Mouse (Mus musculus) erythroblast, adult 5-6 weeks (primary cell): ENCODE measurements around the gene Col4a1. TPM values are rescaled to one million over a fixed set of nuclear protein-coding genes. Genes with fewer than 3 reads are reported as not detected.

ENCODE experiments used
- ATAC-seq: replicated peaks from 2 replicates; pipeline ENCODE4 v1.8.0; 2016; ENCODE audit warnings: moderate number of reproducible peaks, mild to moderate bottlenecking, moderate TSS enrichment, inconsistent platforms; ENCODE audit not compliant: poor library complexity, low FRiP score, severe bottlenecking
- total RNA-seq, 2 experiments: library from RNA; stranded (forward) in 1 of 2; stranded (reverse) in 1 of 2; fragments of 150-400 nt in 1 of 2; fragments of 200-764, 138-1000 nt in 1 of 2; gene quantifications; 2 replicates each; pipeline versions ENCODE4 v1.2.3 to v1.2.4; 2015 to 2017; ENCODE audit warnings: low replicate concordance in 2 of 2

Gene Col4a1
- total RNA-seq, 2 experiments from 2014 or later, result 0.34 to 0.38 TPM

DNA sequence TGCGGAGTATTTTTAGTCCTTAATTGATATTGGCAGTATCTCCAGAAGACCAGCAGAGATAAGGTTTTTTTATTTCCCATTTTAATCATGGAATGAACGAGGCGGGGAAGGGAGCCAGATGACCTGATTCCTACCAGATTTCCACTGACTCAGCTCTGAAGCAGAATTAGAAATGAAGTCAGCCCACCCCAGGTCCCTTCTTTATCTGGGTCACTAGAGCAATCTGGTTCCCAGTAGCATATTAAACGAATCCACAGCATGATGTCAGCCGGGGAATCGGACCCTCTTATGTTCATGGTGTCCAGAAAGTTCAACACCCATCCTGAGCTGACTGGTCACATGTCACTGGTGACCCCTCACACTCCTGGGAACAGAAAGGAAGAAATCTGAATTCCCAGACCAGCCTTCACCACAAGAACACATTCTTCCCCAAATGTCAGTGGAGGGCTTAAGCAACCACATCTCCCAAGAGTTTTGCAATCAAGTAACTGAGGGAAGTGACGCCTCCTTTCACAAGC, 63.0 kb downstream of the Col4a1 start:
- ATAC-seq, result no peak

DNA sequence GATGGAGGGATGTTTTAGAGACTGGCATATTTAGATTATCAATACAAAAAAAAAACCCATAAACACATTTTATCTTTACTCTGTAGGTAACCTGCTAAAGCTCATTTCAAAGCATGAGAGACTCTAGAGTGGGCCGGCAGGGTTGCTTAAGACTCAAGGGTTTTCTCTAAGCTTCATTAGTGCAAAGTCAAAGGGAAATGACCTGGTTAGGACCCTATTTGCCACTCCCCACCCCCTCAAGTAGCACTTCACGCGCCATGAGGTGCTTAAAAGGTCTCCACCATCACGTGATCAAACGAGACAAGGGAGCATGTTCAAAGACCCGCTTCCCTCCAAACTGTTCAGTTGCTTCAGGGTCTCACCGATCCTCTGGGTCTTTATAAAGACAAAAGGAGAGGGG, 63.9 kb downstream of the Col4a1 start:
- no peak for ATAC-seq

DNA sequence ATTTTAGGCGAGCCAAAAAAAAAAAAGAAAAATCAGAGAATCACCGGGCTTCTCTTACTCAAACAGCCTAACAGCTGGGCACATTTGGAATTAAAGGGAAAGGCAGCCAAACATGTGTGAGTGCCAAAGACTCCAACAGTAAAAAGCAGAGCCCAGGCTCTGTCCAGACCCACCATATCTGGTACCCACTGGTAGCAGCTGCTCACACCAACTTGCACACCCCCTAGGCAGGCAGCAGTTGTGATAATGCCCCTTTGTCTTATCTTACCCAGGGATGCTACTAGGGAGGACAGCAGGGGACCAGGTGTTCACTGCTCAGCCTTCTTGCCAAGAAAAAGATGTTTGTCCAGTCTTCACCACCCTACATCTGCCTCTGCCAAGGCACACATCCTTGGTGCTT, 71.1 kb downstream of the Col4a1 start:
- no peak for ATAC-seq

DNA sequence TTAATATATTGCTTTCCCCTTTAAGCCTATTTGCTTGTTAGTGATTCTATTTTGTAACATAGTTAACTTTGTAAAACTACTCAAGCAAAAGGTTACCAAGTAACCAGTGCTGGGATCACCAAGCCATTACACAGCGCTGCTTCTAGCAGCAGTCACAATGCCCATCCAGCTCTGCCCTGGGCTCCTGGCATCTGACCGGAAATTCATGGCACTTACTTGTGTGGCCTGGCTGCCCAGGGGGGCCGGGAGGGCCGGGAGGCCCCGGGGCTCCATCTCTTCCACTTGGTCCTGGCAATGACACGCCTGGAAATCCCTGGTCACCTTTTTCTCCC, 77.8 kb downstream of the Col4a1 start:
- ATAC-seq, result no peak

DNA sequence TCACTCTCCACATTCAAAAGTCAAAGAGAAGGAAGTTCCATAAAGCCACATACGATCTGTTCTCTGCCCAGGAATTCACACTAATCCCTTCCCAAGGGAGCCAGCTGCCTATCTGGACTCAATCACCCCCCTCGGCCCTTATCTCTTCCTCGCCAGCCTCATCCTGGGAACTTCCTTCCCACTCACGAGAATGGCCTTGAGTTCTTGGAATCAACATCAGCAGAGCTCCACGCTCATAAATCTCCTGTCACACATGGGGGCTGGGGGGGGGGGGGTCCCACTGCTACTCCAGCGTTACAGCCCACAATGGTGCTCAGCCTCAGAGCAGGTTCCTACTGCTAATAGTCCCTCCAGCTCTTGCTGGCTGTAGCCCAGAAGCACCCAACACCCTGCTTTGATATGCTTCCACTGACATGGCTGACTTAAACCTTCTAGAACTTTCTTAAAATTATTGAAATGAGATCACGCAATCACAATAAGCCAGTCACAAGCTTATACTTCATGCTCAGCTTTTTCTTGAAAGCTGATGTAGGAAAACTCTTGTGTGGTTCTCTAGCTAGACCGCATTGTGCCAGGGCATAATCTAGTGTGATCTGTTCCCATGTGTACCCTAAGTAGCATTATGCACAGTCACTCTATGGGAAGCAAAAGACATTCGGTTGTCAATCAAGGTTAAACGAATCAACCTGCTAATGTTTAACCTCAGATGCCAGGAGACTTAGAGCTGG, 78.3 kb downstream of the Col4a1 start:
- no peak for ATAC-seq

DNA sequence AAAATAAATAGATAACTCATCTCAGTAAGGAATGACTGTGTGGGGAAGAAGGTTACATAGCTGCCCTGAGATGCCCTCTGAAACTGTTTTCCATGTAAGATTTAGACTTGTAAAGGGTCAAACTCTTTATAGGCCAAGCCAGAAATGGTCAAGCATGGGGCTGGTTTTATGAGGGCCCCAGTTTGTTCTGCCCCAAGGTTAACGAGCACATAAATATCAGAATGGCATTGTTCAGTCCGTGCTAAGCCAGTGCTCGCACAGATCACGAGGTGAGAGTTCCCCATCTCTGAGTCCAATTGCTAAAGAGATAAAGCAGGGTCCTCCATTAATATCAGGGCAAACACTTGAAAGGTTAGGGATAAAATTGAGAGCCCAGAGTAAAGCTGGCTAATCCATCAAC, 79.6 kb downstream of the Col4a1 start:
- no peak for ATAC-seq

DNA sequence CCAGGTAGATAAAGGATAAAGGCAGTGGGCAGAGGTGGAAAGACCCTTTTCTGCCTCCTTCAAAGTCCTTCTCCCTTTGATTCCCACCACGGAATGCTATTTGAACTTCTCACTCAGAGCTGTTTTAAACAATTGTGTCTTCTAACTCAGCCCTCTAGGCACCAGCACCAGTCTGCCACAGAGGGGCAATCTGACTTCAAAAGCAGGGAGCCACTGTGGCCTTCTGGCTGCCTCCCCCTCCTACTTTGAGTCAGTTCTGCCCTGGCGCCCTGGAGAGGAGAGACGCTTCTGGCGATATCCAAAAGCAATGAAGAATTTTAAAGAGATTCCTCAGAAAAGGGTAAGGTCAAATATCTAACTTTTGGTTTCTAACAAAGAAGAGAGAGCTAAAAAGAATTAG, 82.3 kb downstream of the Col4a1 start:
- no peak for ATAC-seq

DNA sequence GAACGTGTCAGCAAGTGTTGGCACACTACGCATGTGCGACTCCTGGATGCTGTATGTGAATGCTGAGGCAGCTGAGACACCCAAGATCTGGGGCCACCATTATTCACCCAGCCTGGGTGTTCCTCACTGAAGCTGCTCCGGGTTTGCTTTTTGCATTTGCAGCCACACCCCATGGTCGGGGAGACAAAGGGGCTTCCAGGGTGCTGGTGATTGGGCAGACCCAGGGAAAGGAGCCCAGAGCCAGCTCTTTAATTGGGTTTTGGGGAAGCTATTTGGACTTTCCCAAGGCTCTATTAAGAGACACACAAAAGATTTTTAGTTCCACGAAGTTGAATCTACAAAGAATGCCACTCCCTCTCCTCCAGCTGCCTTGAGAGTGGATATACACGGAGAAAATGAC, 85.2 kb downstream of the Col4a1 start:
- no peak for ATAC-seq

DNA sequence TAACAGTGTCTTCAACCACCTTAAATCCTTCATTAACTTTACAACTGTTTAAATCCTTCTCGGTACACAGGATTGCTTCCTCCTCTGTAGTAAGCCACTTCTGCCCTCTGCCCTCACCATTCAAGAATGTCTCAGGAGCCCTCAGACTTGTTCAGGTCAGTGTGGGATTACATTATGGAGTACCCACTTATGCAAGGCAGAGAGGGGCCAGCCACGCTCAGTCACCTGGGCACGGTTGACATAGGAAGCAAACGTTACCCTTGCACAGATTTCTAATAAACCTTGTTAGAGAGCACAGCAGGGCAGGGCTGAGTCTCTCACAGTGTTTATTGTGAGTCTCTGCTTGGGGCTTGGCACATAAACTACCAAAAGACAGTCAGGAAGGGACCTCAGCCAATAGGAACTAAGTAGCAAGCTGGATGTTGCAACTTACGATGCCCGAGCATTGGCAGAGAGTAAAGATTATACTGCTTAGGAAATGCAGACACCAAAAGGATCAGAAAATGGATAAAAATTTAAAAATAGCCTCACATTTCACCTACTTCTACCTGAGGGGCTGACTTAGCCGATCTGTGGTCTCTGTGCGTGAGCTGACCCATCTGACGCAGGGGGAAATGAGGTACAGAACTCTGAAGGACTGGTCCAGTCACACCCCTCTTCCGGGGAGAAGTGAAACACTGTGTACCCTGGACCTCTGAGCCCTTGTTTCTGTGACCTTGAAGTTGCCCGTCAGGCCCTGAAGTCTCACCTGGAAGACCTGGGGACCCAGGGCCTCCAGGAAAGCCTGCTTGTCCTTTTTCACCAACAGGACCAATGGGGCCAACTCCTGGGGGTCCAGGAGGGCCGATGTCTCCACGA, 86.8 kb downstream of the Col4a1 start:
- ATAC-seq, result no peak

DNA sequence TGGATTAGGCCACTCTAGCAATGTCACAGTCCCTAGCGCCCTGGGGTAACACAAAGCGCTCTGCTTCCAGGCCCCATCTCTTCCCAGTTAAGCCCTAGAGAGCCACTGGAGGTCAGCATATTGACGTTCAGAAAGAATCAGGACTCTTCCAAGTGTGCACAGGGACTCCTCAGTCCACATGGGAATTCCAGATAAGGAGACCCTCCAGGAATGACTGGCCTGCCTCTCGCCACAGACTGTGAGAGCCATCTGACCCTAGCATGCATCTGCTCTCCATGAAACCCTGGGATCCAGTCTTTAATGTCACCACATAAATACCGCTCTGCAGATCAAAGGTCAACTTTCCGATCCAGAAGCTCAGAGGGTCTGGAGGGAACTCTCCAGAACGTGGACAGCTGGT, 88.4 kb downstream of the Col4a1 start:
- ATAC-seq, result no peak

DNA sequence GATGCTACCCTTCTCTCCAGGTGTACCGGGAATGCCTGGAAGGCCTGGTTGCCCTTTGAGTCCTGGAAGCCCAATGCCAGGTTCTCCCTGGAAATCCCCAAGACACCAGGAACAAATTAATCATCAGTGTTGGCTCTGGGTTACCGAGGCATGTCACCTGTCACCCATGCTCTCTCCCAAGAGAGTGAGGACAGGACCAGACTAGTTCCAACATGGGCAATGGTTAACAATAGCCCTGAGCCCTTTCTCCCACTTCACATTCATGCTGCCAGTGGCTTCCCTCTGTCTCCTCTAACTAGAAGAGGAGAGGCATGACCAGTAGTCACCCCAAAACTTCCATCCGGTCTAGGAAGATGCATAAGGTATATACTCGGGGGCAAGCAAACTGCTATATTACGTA, 91.3 kb downstream of the Col4a1 start:
- no peak for ATAC-seq

DNA sequence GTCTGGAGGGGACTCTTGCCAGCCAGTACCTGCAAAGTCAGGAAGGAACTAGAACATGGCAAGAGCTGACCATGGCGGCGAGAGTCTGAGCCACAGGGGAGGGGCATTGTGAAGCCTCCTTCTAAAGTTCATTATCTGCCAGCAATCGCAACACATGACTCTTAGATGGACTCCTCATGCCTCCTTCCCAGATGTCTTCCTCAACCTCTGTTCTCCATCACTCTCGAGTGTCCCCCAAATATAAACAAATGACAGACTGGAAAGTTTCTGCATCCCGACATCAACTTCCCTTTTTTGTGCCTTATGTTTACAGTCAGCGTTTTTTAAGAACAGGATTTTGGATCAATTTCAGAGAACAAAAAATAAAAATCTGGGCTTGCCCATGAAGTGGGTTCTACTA, 93.3 kb downstream of the Col4a1 start:
- ATAC-seq, result no peak

DNA sequence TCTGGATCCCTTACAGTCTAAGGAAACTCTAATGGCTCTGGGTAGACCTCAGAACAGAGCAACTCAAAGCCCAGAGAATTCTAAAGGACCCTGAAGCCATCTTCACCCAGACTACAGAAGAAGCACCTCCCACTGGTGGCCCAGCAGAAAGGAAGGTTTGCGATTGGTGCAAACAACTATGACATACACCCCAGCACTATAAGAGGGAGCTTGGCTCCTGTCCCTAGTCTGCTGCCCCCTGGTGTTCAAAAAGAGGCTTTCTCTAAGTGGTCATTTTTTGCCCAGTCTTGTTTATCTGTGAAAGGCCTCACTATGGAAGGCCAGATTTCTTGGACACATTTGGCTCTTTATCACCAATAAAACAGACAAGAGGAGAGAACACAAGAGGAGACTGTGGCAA, 97.4 kb downstream of the Col4a1 start:
- ATAC-seq, result no peak

DNA sequence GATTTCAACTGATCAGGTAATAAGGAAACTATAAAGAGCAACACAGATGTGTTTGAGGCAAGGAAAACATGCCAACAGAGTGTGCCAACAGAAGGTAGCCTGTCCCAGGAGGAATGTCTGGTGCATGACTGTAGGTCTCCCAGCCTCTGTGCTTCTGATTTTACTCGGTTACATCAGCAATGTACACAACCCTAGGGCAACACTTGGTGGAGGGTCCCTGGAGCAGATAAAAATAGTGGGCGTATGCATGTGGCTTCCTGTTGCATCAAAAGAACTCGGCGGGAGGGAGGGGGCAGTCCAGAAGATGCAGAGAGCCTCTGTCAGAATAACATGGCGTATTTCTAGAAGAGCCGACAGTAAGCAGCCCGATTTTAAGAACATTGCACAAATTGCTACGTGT, 106.1 kb downstream of the Col4a1 start:
- ATAC-seq, result no peak

DNA sequence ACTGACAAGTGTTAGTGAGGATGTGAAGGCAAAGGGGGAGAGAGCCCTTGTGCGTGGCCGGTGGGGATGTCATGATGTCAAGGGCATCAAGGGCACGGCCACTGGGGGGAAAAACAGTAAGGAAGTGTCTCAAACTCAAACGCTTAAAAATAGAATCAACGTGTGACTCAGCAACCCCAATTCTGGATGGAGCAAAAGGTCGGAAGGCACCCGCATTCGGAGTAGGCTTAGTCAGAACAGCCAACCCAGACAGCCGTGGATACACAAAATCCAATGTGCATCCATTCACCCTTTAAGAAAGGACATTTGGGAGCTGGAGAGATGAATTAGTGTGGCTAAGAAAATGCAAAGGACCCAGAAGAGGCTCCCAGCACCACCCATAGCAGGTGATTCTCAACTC, 107.1 kb downstream of the Col4a1 start:
- no peak for ATAC-seq

DNA sequence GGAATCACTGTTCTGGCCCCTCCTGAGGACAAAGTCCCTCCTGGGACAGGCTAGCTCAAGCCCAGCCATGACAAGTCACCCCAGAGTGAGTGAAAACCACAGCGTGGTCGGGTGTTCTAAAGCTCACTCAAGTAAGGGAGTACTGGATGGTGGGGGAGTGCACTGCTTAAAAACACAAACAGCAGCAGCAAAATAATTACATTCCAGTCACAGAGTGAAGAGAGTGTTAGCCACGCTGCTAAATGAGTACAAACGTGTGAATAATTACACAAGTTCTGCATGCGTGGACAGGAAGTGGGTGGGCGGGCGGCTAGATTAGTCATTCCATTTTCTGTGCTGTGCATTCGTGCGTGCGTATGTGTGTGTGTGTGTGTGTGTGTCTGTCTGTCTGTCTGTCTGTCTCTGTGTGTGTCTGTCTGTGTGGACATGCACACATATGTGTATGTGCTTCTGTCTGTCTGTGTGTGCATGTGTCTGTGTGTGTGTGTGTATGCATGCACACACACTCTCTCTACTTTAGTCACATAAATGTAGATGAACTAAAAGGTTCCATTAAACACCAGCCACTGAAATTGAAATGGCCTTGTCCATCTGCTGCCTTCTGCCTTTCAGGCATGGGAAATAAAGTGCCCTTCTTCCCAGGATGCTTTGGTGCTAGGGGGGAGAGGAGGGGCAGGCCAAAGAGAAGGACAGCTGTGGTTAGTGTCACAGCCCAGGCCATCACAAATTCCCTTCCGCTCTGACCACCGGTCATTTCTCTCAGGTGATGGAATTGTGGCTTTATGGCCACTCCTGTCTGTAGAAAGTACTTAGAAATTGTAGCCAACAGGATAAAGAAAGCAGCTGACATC, 109.1 kb downstream of the Col4a1 start:
- no peak for ATAC-seq

DNA sequence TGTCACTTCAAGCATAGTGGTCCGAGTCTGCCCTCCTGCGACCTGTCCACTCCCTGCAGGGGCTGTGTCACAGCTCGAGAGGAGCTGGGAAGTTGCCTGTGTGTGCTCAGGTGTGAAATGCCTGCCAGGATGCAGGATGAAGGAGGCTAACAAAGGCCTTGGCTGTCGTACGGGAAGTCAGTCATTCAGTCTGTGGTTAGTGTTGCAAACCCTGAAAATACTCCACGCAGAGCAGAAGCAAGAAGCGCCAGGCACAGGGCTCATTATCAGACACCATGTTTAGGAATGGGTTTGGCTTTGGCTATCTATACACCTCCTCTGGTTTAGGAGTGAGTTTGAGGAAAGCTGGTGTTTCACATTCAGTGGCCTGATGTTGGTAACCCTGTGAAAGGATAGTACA, 114.0 kb downstream of the Col4a1 start:
- ATAC-seq, result no peak

DNA sequence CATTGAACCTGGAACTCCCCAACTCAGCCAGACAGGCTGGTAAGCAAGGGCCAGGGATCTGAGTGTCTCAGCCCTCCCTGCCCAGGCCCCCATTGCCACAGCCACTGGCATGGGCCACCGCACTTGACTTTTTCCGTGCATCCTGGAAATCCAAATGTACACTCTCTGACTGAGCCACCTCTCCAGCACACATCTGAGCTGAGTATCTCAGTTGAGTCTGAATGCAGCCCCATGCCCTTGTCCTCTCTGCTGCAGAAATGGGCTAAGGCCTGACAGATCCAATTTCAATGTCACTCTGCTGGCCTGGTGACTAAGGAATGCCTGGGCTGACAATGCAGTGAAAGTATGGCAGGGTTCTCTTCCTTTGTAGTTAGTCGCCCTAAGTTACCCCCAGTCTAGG, 114.6 kb downstream of the Col4a1 start:
- ATAC-seq, result no peak

DNA sequence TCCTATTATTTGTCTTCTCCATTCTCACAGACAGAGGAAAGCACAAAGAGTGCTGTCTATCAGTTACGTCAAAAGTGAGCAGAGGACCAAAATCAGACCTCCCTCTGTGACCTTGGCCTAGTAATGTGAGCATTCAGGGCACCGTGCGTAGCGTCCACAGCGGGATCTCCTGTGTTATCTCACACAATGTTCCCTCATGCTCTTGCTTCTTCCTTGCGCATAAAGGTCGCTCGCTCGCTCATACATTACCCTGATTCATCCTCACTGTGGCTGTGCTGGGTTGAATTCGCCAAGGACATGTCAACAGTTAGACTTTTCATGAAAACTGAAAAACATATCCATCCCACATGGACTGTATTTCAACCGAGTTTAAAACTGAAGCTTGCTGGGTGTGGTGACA, 115.4 kb downstream of the Col4a1 start:
- ATAC-seq, result no peak

DNA sequence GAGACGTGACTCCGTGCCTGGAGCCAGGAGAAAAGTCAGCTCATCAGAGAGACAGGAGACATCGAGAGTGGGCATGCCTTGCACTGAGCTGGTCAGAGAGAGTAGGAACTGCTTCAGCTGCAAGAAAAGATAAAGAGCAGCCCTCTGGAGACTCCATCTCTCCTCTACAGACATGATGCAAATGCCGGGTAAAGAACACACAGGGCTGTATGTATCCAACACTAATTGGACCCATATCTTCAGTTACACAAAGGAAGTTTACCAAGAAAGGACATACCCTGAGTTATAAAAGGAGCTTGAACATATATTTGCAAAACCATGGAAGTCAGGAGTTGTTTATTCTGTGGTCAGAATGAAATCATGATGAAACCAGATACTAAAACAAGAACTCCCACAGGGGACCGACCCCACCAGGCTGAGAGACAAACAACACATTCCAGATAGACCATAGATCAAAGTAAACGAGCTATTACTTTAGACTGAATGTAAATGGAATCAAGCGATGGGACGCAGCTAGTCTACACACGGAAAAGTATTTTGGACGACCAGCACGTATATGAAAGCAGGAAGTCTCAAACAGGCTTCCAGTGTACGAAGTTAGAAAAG, 119.8 kb downstream of the Col4a1 start:
- no peak for ATAC-seq
